Mouse (Mus musculus) stomach, postnatal 0 days (tissue): ENCODE data around the gene Cpeb1.

Experiments used
- CTCF ChIP-seq: IDR thresholded peaks from 2 replicates; pipeline ENCODE4 v1.5.1; 2016; ENCODE audit warnings: antibody characterized with exemption, low read depth, mild to moderate bottlenecking, moderate library complexity
- EP300 ChIP-seq: optimal IDR thresholded peaks from 2 replicates; pipeline ENCODE3; 2016; ENCODE audit warnings: antibody characterized with exemption

DNA sequence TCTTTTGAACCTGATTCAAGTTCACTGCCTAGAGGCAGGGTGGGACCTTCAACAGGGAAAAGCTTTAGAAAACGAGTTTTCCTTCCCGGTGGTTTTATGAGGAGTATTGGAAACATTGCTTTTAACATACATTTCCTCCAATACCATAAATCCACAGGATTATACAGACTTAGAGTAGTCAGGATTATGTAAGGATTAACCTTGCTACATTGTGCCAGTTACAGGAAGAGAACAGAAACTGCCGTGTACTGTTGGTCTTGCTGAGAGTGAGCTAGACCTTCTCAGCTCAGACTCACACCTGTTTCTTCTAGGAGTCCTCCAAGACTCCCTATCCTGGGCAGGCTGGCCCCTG lies 116.8 kb downstream of the Cpeb1 start:
- TF ChIP-seq CTCF (no peak), EP300 (no peak)
